Mouse (Mus musculus) kidney, embryonic 14.5 days (tissue): Measurements from ENCODE around the gene Ssb. TPM values are rescaled to one million over a fixed set of nuclear protein-coding genes. Genes with fewer than 3 reads are reported as not detected.
A peak's percentile ranks its signal among the peaks of the same experiment; 100 is the strongest.

Experiments used
- ATAC-seq: fragments of 200-750 bp; cut with Nextera tagmentation; 2 replicates; pipeline ENCODE4 v1.8.0; 2017; ENCODE audit warnings: moderate number of reproducible peaks, mild to moderate bottlenecking, moderate TSS enrichment, moderate library complexity; ENCODE audit not compliant: low FRiP score, low TSS enrichment
- H3K27ac ChIP-seq: fragments of 300-500 bp; sonication (generic); 2 replicates; pipeline ENCODE4 v1.5.1; 2014; ENCODE audit warnings: low read depth, mild to moderate bottlenecking, low read length, moderate library complexity, mixed read lengths
- H3K27me3 ChIP-seq: fragments of 300-500 bp; sonication (generic); 2 replicates; pipeline ENCODE4 v1.6.1; 2014; ENCODE audit warnings: mild to moderate bottlenecking, low read length; ENCODE audit not compliant: control insufficient read depth, insufficient read depth
- H3K36me3 ChIP-seq: fragments of 300-500 bp; sonication (generic); 2 replicates; pipeline ENCODE4 v1.6.1; 2014; ENCODE audit warnings: low read length, mixed read lengths; ENCODE audit not compliant: control insufficient read depth, insufficient read depth
- H3K4me1 ChIP-seq: fragments of 300-500 bp; sonication (generic); 2 replicates; pipeline ENCODE4 v1.6.1; 2014; ENCODE audit warnings: low read length, mixed read lengths; ENCODE audit not compliant: control insufficient read depth, insufficient read depth
- H3K4me2 ChIP-seq: fragments of 300-500 bp; sonication (generic); replicated peaks from 2 replicates; pipeline ENCODE4 v1.6.1; 2014; ENCODE audit warnings: low read depth, mild to moderate bottlenecking, low read length
- H3K4me3 ChIP-seq: fragments of 300-500 bp; sonication (generic); 2 replicates; pipeline ENCODE4 v1.5.1; 2014; ENCODE audit warnings: mild to moderate bottlenecking, low read length
- H3K9ac ChIP-seq: fragments of 300-500 bp; sonication (generic); 2 replicates; pipeline ENCODE4 v1.6.1; 2014; ENCODE audit warnings: low read depth, mild to moderate bottlenecking, low read length, moderate library complexity
- H3K9me3 ChIP-seq: fragments of 300-500 bp; sonication (generic); 2 replicates; pipeline ENCODE4 v1.6.1; 2016; ENCODE audit warnings: low read length; ENCODE audit not compliant: control insufficient read depth
- WGBS: fragments of 180-500 bp; shearing (Covaris S2); extraction: QIAGEN DNeasy Blood & Tissue Kit; methylation state at CpG from one replicate; pipeline ENCODE4 v1.1.7; 2014; 5-methylcytosine and 5-hydroxymethylcytosine counted together
- polyA plus RNA-seq: library from polyadenylated mRNA; unstranded; fragments of >200 nt; fragmentation: Nextera tagmentation; extraction: Ambion mirVana; gene quantifications from 2 replicates; pipeline ENCODE4 v1.2.1, GENCODE M21; 2014

Gene Ssb
- polyA plus RNA-seq, 1 experiment from 2014 or later, result 387 TPM

GRCm38 (mm10) chr2:69885451-69886305, 24.3 kb downstream of the Ssb start, which contains the start of gene Mettl5:
Mettl5 (minus strand) TSS chr2:69885615.
- H3K36me3 ChIP-seq, result no peaks in the 10 kb centered on the region
- WGBS, result 2% methylated on average over 45 of the region's 45 CpGs

GRCm38 (mm10) chr2:69888957-69889356, 27.6 kb downstream of the Ssb start:
- Histone ChIP-seq H3K36me3 (no peaks in the 10 kb centered on the region), H3K4me2 (no peak overlapping the region), H3K27ac (no peak overlapping the region), H3K4me1 (0 out of 2 replicates have a peak, but pooled peaks cover 3% of the 10 kb centered on the region), H3K27me3 (no peaks in the 10 kb centered on the region), H3K9ac (no peak overlapping the region), H3K4me3 (no peak overlapping the region), H3K9me3 (no peaks in the 10 kb centered on the region)
- no peak for ATAC-seq
- 80% methylated on average over 2 of the region's 2 CpGs for WGBS

More at GRCm38 (mm10) chr2:69885451-69886305, 24.3 kb downstream of the Ssb start, which contains the start of gene Mettl5:
- ATAC-seq, result peak; percentile 95
- Histone ChIP-seq H3K4me3 (peak within 1 kb of the TSS; percentile 69), H3K4me1 (0 out of 2 replicates have a peak, but pooled peaks cover 3% of the 10 kb centered on the region), H3K27me3 (no peaks in the 10 kb centered on the region), H3K9ac (peak within 1 kb of the TSS; percentile 77), H3K27ac (peak within 1 kb of the TSS; percentile 65; the same call in 1 of the 2 replicates), H3K4me2 (peak within 1 kb of the TSS; percentile 76), H3K9me3 (no peaks in the 10 kb centered on the region)

- no peak overlapping the region for H3K4me2 ChIP-seq
- H3K4me3 ChIP-seq, result no peak overlapping the region
- no peaks in the 10 kb centered on the region for H3K4me1 ChIP-seq
- no peaks in the 10 kb centered on the region for H3K36me3 ChIP-seq
- no peaks in the 10 kb centered on the region for H3K27me3 ChIP-seq
- no peak overlapping the region for H3K9ac ChIP-seq
- no peak; the same call in 1 of the 2 replicates for ATAC-seq
- no peak overlapping the region for H3K27ac ChIP-seq
- H3K9me3 ChIP-seq, result no peaks in the 10 kb centered on the region
- WGBS, result 28% methylated on average over 7 of the region's 7 CpGs
Measured at GRCm38 (mm10) chr2:69890843-69891242, 29.5 kb downstream of the Ssb start.

- Histone ChIP-seq H3K9me3 (no peaks in the 10 kb centered on the region), H3K27ac (no peak overlapping the region), H3K4me2 (no peak overlapping the region), H3K9ac (no peak overlapping the region), H3K4me3 (no peak overlapping the region), H3K27me3 (no peaks in the 10 kb centered on the region), H3K36me3 (no peaks in the 10 kb centered on the region), H3K4me1 (no peaks in the 10 kb centered on the region)
- no peak for ATAC-seq
- 80% methylated on average over 1 of the region's 1 CpGs for whole genome bisulfite sequencing
Measured at GRCm38 (mm10) chr2:69893145-69893544, 31.8 kb downstream of the Ssb start.

DNA sequence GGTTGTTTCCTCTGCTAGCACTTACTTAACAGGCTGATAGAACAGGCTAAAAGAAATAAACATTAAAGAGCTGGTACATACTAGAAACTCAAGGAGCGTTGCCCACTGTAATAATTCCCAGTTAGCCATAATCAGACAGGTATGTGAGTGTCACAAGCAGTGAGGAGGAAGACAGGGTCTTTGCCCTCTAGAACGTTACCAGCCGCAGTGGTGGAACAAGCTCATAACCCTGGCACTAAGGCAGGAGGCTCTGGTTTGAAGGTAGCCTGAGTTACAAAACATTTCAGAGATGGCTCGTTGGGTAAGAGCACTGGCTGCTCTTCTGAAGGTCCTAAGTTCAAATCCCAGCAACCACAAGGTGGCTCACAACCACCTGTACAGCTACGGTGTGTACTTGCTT, 32.5 kb downstream of the Ssb start:
- H3K4me1 ChIP-seq, result peaks cover 1% of the 10 kb centered on the region; the same call in 1 of the 2 replicates
- no peaks in the 10 kb centered on the region for H3K36me3 ChIP-seq
- no peak overlapping the region for H3K4me2 ChIP-seq
- no peak for ATAC-seq
- H3K27me3 ChIP-seq, result no peaks in the 10 kb centered on the region
- no peak overlapping the region for H3K4me3 ChIP-seq
- H3K27ac ChIP-seq, result no peak overlapping the region
- 82% methylated on average over 5 of the region's 5 CpGs for WGBS
- no peaks in the 10 kb centered on the region for H3K9me3 ChIP-seq
- H3K9ac ChIP-seq, result no peak overlapping the region

- ATAC-seq, result no peak
- Histone ChIP-seq H3K4me3 (no peak overlapping the region), H3K36me3 (no peaks in the 10 kb centered on the region), H3K4me1 (peaks cover 4% of the 10 kb centered on the region; the same call in 1 of the 2 replicates), H3K4me2 (no peak overlapping the region), H3K9me3 (no peaks in the 10 kb centered on the region), H3K9ac (no peak overlapping the region), H3K27ac (no peak overlapping the region), H3K27me3 (no peaks in the 10 kb centered on the region)
- 62% methylated on average over 14 of the region's 14 CpGs for WGBS
Measured at GRCm38 (mm10) chr2:69895502-69896223, 34.3 kb downstream of the Ssb start.

DNA sequence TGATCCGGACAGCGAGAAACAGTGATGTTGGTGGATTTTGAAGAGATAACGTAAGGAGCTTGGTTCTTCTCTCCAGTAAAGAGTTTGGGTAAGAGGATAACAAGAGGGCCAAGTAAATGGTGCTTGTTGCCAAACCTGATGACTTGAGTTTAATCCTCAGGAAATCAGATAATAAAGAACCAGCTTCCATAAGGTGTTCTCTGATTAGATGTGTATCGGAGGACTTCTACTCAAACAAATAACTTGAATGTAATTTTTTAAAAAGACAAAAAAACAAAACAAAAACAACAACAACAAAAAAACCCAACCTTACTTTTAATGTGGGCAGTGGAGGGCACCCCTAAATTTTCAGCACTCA, 34.8 kb downstream of the Ssb start:
- no peaks in the 10 kb centered on the region for H3K27me3 ChIP-seq
- no peaks in the 10 kb centered on the region for H3K9me3 ChIP-seq
- no peak overlapping the region for H3K27ac ChIP-seq
- no peak overlapping the region for H3K9ac ChIP-seq
- no peak overlapping the region for H3K4me3 ChIP-seq
- H3K4me1 ChIP-seq, result peaks cover 4% of the 10 kb centered on the region; the same call in 1 of the 2 replicates
- H3K36me3 ChIP-seq, result no peaks in the 10 kb centered on the region; the same call in 1 of the 2 replicates
- 94% methylated on average over 4 of the region's 4 CpGs for WGBS
- ATAC-seq, result no peak
- H3K4me2 ChIP-seq, result no peak overlapping the region

GRCm38 (mm10) chr2:69897039-69897617, 35.8 kb downstream of the Ssb start, which contains the start of gene Ubr3:
Ubr3 (plus strand) TSS chr2:69897246.
- H3K9ac ChIP-seq, result peak within 1 kb of the TSS; percentile 96
- WGBS, result 1% methylated on average over 57 of the region's 65 CpGs
- H3K9me3 ChIP-seq, result no peaks in the 10 kb centered on the region

More at GRCm38 (mm10) chr2:69897039-69897617, 35.8 kb downstream of the Ssb start, which contains the start of gene Ubr3:
- peak; percentile 98 for ATAC-seq
- peaks cover 4% of the 10 kb centered on the region; the same call in 1 of the 2 replicates for H3K4me1 ChIP-seq
- peak within 1 kb of the TSS; percentile 57 for H3K27ac ChIP-seq
- peak within 1 kb of the TSS; percentile 80 for H3K4me2 ChIP-seq
- peak within 1 kb of the TSS; percentile 98 for H3K4me3 ChIP-seq
- H3K36me3 ChIP-seq, result no peaks in the 10 kb centered on the region; the same call in 1 of the 2 replicates
- H3K27me3 ChIP-seq, result no peaks in the 10 kb centered on the region
